Mouse (Mus musculus) kidney, adult 2 months (tissue): ENCODE results near the gene Spag7.

Experiments used
- CTCF ChIP-seq: fragments of 200-500 bp; conservative IDR thresholded peaks from 2 replicates; pipeline ENCODE4 v1.5.1; 2011; ENCODE audit warnings: low read depth, mild to moderate bottlenecking, control low read depth, low read length, moderate library complexity, mixed read lengths; ENCODE audit not compliant: insufficient read depth, insufficient read length
- POLR2A ChIP-seq: fragments of 200-500 bp; IDR thresholded peaks from one replicate; pipeline ENCODE4 v1.6.1; 2011; ENCODE audit warnings: low read depth, low read length, control low read depth

DNA sequence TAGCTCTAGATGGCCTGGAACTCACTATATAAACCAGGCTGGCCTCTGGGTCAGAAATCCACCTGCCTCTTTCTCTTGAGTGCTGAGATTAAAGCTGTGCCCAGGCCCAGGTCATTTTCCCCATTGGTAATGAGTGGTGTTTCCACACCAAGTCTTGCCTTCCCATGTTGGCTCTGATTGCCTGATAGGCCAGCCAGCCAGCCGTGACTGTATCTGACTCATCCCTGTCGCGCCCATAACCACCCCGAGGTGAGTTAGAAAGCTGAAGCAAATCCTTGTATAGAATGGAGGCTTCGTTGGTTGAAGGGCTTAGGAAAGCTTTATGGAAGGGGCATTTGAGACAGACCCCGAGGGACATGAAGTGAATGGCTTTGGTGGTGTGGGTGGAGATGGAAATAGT lies 46.6 kb upstream of the Spag7 start:
- TF ChIP-seq CTCF (no peak), POLR2A (no peak)
